Mouse (Mus musculus) limb, embryonic 13.5 days (tissue): ENCODE data around the gene Olfr1448. TPM values are rescaled to one million over a fixed set of nuclear protein-coding genes. Genes with fewer than 3 reads are reported as not detected.
"Not testable (repeated sequence)": the region's sequence is repeated elsewhere in the genome, so short reads cannot be mapped to it uniquely, and the experiment has no call there.

Experiments
- ATAC-seq: fragments of 200-750 bp; cut with Nextera tagmentation; 2 replicates; pipeline ENCODE4 v1.8.0; 2017; ENCODE audit warnings: low read depth, moderate number of reproducible peaks, moderate TSS enrichment; ENCODE audit not compliant: low FRiP score
- H3K27ac ChIP-seq: fragments of 300-500 bp; sonication (generic); 2 replicates; pipeline ENCODE4 v1.5.1; 2015; ENCODE audit warnings: inconsistent platforms, mild to moderate bottlenecking, moderate library complexity
- H3K27me3 ChIP-seq: fragments of 300-500 bp; sonication (generic); 2 replicates; pipeline ENCODE4 v1.6.1; 2015; ENCODE audit warnings: mild to moderate bottlenecking, inconsistent platforms
- H3K36me3 ChIP-seq: fragments of 300-500 bp; sonication (generic); 2 replicates; pipeline ENCODE4 v1.6.1; 2015; ENCODE audit warnings: inconsistent platforms, mild to moderate bottlenecking, moderate library complexity
- H3K4me1 ChIP-seq: fragments of 300-500 bp; sonication (generic); 2 replicates; pipeline ENCODE4 v1.6.1; 2015; ENCODE audit warnings: inconsistent platforms
- H3K4me2 ChIP-seq: fragments of 300-500 bp; sonication (generic); replicated peaks from 2 replicates; pipeline ENCODE4 v1.6.1; 2015; ENCODE audit warnings: inconsistent platforms, mild to moderate bottlenecking, moderate library complexity
- H3K4me3 ChIP-seq: fragments of 300-500 bp; sonication (generic); 2 replicates; pipeline ENCODE4 v1.5.1; 2015; ENCODE audit warnings: moderate library complexity, mild to moderate bottlenecking, inconsistent platforms
- H3K9ac ChIP-seq: fragments of 300-500 bp; sonication (generic); 2 replicates; pipeline ENCODE4 v1.6.1; 2015; ENCODE audit warnings: mild to moderate bottlenecking, inconsistent platforms
- H3K9me3 ChIP-seq: fragments of 300-500 bp; sonication (generic); 2 replicates; pipeline ENCODE4 v1.6.1; 2016; ENCODE audit warnings: inconsistent platforms
- WGBS: fragments of 180-500 bp; shearing (Covaris S2); methylation state at CpG from one replicate; pipeline ENCODE4 v1.1.7; 2015; 5-methylcytosine and 5-hydroxymethylcytosine counted together
- polyA plus RNA-seq: library from polyadenylated mRNA; unstranded; fragments of >200 nt; fragmentation: Nextera tagmentation; extraction: Ambion mirVana; gene quantifications from 2 replicates; pipeline ENCODE4 v1.2.1, GENCODE M21; 2015

The Olfr1448 gene
- polyA plus RNA-seq = not detected in 2 replicates

- no peak for ATAC-seq
- Histone ChIP-seq H3K4me1 (no peaks in the 10 kb centered on the region), H3K27ac (no peak within 1 kb of the TSS), H3K4me2 (no peak within 1 kb of the TSS), H3K9me3 (peaks cover 5% of the 10 kb centered on the region; the same call in 1 of the 2 replicates), H3K9ac (no peak within 1 kb of the TSS), H3K27me3 (no peaks in the 10 kb centered on the region), H3K4me3 (no peak within 1 kb of the TSS), H3K36me3 (no peaks in the 10 kb centered on the region)
- WGBS = 50% methylated on average over 1 of the region's 1 CpGs
Observed at GRCm38 (mm10) chr19:12924319-12924718, at the start of gene Olfr1448. Olfr1448 (minus strand) TSS chr19:12924419.

GRCm38 (mm10) chr19:12970082-12970481 is 45.9 kb upstream of the Olfr1448 start:
- H3K9ac ChIP-seq, H3K4me2 ChIP-seq, H3K36me3 ChIP-seq, H3K27me3 ChIP-seq, H3K4me1 ChIP-seq, H3K4me3 ChIP-seq, ATAC-seq, H3K27ac ChIP-seq: not testable (repeated sequence)
- peaks cover 23% of the 10 kb centered on the region for H3K9me3 ChIP-seq
- WGBS = 84% methylated on average over 5 of the region's 5 CpGs

- Histone ChIP-seq H3K4me1 (no peaks in the 10 kb centered on the region), H3K27me3 (no peaks in the 10 kb centered on the region), H3K4me3 (no peak within 1 kb of the TSS), H3K36me3 (no peaks in the 10 kb centered on the region), H3K9me3 (peaks cover 10% of the 10 kb centered on the region; the same call in 1 of the 2 replicates), H3K27ac (no peak within 1 kb of the TSS), H3K4me2 (no peak within 1 kb of the TSS), H3K9ac (no peak within 1 kb of the TSS)
- WGBS = 90% methylated on average over 1 of the region's 1 CpGs
- ATAC-seq = no peak
Observed at GRCm38 (mm10) chr19:12949958-12950357, 25.7 kb upstream of the Olfr1448 start, which contains the start of gene Olfr1450. Olfr1450 (plus strand) TSS chr19:12950258.

GRCm38 (mm10) chr19:12930540-12930939 is 6.3 kb upstream of the Olfr1448 start, which contains the start of gene Olfr1449:
Olfr1449 (plus strand) TSS chr19:12930840.
- no peak within 1 kb of the TSS for H3K27ac ChIP-seq
- no peaks in the 10 kb centered on the region for H3K4me1 ChIP-seq
- no peaks in the 10 kb centered on the region for H3K36me3 ChIP-seq
- no peak for ATAC-seq
- no peak within 1 kb of the TSS for H3K4me3 ChIP-seq
- H3K4me2 ChIP-seq = no peak within 1 kb of the TSS
- no peaks in the 10 kb centered on the region for H3K27me3 ChIP-seq
- H3K9me3 ChIP-seq = 0 out of 2 replicates have a peak, but pooled peaks cover 4% of the 10 kb centered on the region
- H3K9ac ChIP-seq = no peak within 1 kb of the TSS

- no peak for ATAC-seq
- H3K9me3 ChIP-seq = peaks cover 5% of the 10 kb centered on the region; the same call in 1 of the 2 replicates
- no peak within 1 kb of the TSS for H3K4me3 ChIP-seq
- 86% methylated on average over 1 of the region's 1 CpGs for WGBS
- no peak within 1 kb of the TSS for H3K27ac ChIP-seq
- no peaks in the 10 kb centered on the region for H3K27me3 ChIP-seq
- no peak within 1 kb of the TSS for H3K9ac ChIP-seq
- no peaks in the 10 kb centered on the region for H3K4me1 ChIP-seq
- no peak within 1 kb of the TSS for H3K4me2 ChIP-seq
- no peaks in the 10 kb centered on the region for H3K36me3 ChIP-seq
Observed at GRCm38 (mm10) chr19:12903643-12904042, 20.6 kb downstream of the Olfr1448 start, which contains the start of gene Olfr1447. Olfr1447 (minus strand) TSS chr19:12903743.

GRCm38 (mm10) chr19:12893424-12893823 is 30.8 kb downstream of the Olfr1448 start, which contains the start of gene Olfr1446:
Olfr1446 (minus strand) TSS chr19:12893524.
- Histone ChIP-seq H3K9me3 (no peaks in the 10 kb centered on the region), H3K36me3 (no peaks in the 10 kb centered on the region), H3K4me1 (no peaks in the 10 kb centered on the region), H3K4me3 (no peak within 1 kb of the TSS), H3K27me3 (no peaks in the 10 kb centered on the region), H3K4me2 (no peak within 1 kb of the TSS), H3K9ac (no peak within 1 kb of the TSS), H3K27ac (no peak within 1 kb of the TSS)
- no peak for ATAC-seq
- 82% methylated on average over 1 of the region's 1 CpGs for WGBS

- ATAC-seq = no peak
- H3K27me3 ChIP-seq = no peaks in the 10 kb centered on the region
- no peak within 1 kb of the TSS for H3K27ac ChIP-seq
- 0 out of 2 replicates have a peak, but pooled peaks cover 5% of the 10 kb centered on the region for H3K9me3 ChIP-seq
- WGBS = 84% methylated on average over 2 of the region's 2 CpGs
- H3K4me1 ChIP-seq = no peaks in the 10 kb centered on the region
- no peaks in the 10 kb centered on the region for H3K36me3 ChIP-seq
- no peak within 1 kb of the TSS for H3K9ac ChIP-seq
- H3K4me3 ChIP-seq = no peak within 1 kb of the TSS
- H3K4me2 ChIP-seq = no peak within 1 kb of the TSS
Observed at GRCm38 (mm10) chr19:12883555-12883954, 40.7 kb downstream of the Olfr1448 start, which contains the start of gene Olfr1445. Olfr1445 (plus strand) TSS chr19:12883855.

Other genes starting within 250 kb of the Olfr1448 start
- gene Olfr1443, start 246.3 kb downstream of the Olfr1448 start, polyA plus RNA-seq = not detected in 2 replicates
- gene Keg1, start 228.6 kb downstream of the Olfr1448 start, polyA plus RNA-seq = not detected in 2 replicates
- 1.0 and 1.5 TPM in 2 replicates for gene Cntf, start 158.8 kb downstream of the Olfr1448 start, polyA plus RNA-seq
- gene Zfp91, start 128.3 kb downstream of the Olfr1448 start, polyA plus RNA-seq = 13.5 and 13.8 TPM in 2 replicates
- 1.3 and 1.7 TPM in 2 replicates for gene Lpxn, start 128.2 kb downstream of the Olfr1448 start, polyA plus RNA-seq
- gene Gm5244, start 77.7 kb downstream of the Olfr1448 start, polyA plus RNA-seq = not detected in 2 replicates
- not detected in 2 replicates for gene Olfr1444, start 67.1 kb downstream of the Olfr1448 start, polyA plus RNA-seq
- not detected in 2 replicates for gene Olfr1445, start 40.6 kb downstream of the Olfr1448 start, polyA plus RNA-seq
- not detected in 2 replicates for gene Olfr1446, start 30.9 kb downstream of the Olfr1448 start, polyA plus RNA-seq
- not detected in 2 replicates for gene Olfr1447, start 20.7 kb downstream of the Olfr1448 start, polyA plus RNA-seq
- gene Olfr1449, start 6.4 kb upstream of the Olfr1448 start, polyA plus RNA-seq = not detected in 2 replicates
- not detected in 2 replicates for gene Olfr1450, start 25.8 kb upstream of the Olfr1448 start, polyA plus RNA-seq
- not detected in 2 replicates for gene Olfr1451, start 70.6 kb upstream of the Olfr1448 start, polyA plus RNA-seq
- gene Olfr1453, start 103.9 kb upstream of the Olfr1448 start, polyA plus RNA-seq = not detected in 2 replicates
- not detected in 2 replicates for gene Olfr1454, start 136.2 kb upstream of the Olfr1448 start, polyA plus RNA-seq
- not detected in 2 replicates for gene Olfr1457, start 173.5 kb upstream of the Olfr1448 start, polyA plus RNA-seq
- gene Olfr1458, start 182.4 kb upstream of the Olfr1448 start, polyA plus RNA-seq = not detected in 2 replicates
- not detected in 2 replicates for gene Olfr1459, start 225.1 kb upstream of the Olfr1448 start, polyA plus RNA-seq
- not detected in 2 replicates for gene Olfr1461, start 238.6 kb upstream of the Olfr1448 start, polyA plus RNA-seq